ENCODE assay signal across 32 mouse cellular contexts in genomic region chr17:31152966-31153499, GRCm38 (mm10). TPM values are rescaled to one million over a fixed set of nuclear protein-coding genes. Genes with fewer than 3 reads are reported as not detected.
DNase-seq lines count a peak whose midpoint lies in the region; ATAC-seq and TF ChIP-seq lines count a peak whose summit lies in the region.
"Had no signal": no experiment of that assay in that cellular context is flagged by ENCODE, and none has a peak within 500 bp of the region (broad histone marks: within the 10 kb centered on the region; RNA-seq: fewer than 3 reads in every experiment).

No protein-coding gene starts in this region.

- no peak for TF ChIP-seq POLR2A in kidney, adult 2 months (IDR thresholded peaks at IDR 0.05; ENCODE audit: low read depth, low read length)
- TF ChIP-seq POLR2A in liver, adult 2 months (IDR thresholded peaks at IDR 0.05; ENCODE audit: extremely low read depth, insufficient read depth, low read length) = no peak

- H3K79me2 ChIP-seq in liver, adult 2 months (ENCODE audit: control insufficient read depth, insufficient read depth, low read length) = no peaks in the 10 kb centered on the region

- peak overlapping the region; percentile 92 for H3K27ac ChIP-seq in kidney, adult 2 months (ENCODE audit: insufficient read depth, low read depth, low read length)
- H3K27ac ChIP-seq in liver, adult 2 months (replicated peaks; ENCODE audit: insufficient read depth, low read depth, low read length) = peak overlapping the region; percentile 92
- peak overlapping the region; percentile 72 for H3K27ac ChIP-seq in liver, postnatal 0 days (ENCODE audit: low read depth)
- no peak overlapping the region for H3K27ac ChIP-seq in stomach, postnatal 0 days (replicated peaks)
- no peak overlapping the region for H3K27ac ChIP-seq in heart, embryonic 11.5 days (ENCODE audit: low read depth, low read length)
- H3K27ac ChIP-seq: forebrain, embryonic 13.5 days; hindbrain, embryonic 13.5 days; lung, embryonic 15.5 days; midbrain, embryonic 12.5 days; neural tube, embryonic 12.5 days had no signal

- peak; percentile 79 for ATAC-seq in liver, postnatal 0 days
- ATAC-seq in stomach, postnatal 0 days (ENCODE audit: low FRiP score, low TSS enrichment) = peak; percentile 83
- ATAC-seq in heart, embryonic 11.5 days (replicated peaks; ENCODE audit: insufficient number of reproducible peaks, low FRiP score, low TSS enrichment) = no peak
- ATAC-seq: forebrain, embryonic 13.5 days had no signal

- 54% methylated on average over 9 of the region's 9 CpGs for WGBS in kidney, adult 2 months
- 31% methylated on average over 9 of the region's 9 CpGs for WGBS in liver, adult 2 months
- WGBS in liver, postnatal 0 days (ENCODE audit: insufficient replicate concordance) = 42% methylated on average over 9 of the region's 9 CpGs
- WGBS in stomach, postnatal 0 days = 50% methylated on average over 9 of the region's 9 CpGs
- 67% methylated on average over 9 of the region's 9 CpGs for WGBS in heart, embryonic 11.5 days (ENCODE audit: insufficient replicate concordance)

- H3K36me3 ChIP-seq in kidney, adult 2 months (ENCODE audit: control insufficient read depth, insufficient read depth, low read length) = no peaks in the 10 kb centered on the region; the same call in 1 of the 2 replicates
- 0 out of 2 replicates have a peak, but pooled peaks cover 2% of the 10 kb centered on the region for H3K36me3 ChIP-seq in liver, adult 2 months (ENCODE audit: control insufficient read depth, insufficient read depth, low read length)
- H3K36me3 ChIP-seq in liver, postnatal 0 days (replicated peaks; ENCODE audit: insufficient read depth, low read length) = no peaks in the 10 kb centered on the region
- H3K36me3 ChIP-seq in stomach, postnatal 0 days (ENCODE audit: control insufficient read depth, insufficient read depth, low read length) = no peaks in the 10 kb centered on the region
- H3K36me3 ChIP-seq in heart, embryonic 11.5 days (ENCODE audit: control insufficient read depth, insufficient read depth, low read length) = no peaks in the 10 kb centered on the region
- H3K36me3 ChIP-seq: G1E; heart, embryonic 12.5 days; hindbrain, embryonic 13.5 days; lung, embryonic 15.5 days; midbrain, embryonic 12.5 days; neural tube, embryonic 12.5 days had no signal

- H3K9ac ChIP-seq in liver, adult 2 months (ENCODE audit: low read depth, low read length) = peak overlapping the region; percentile 73
- no peak overlapping the region for H3K9ac ChIP-seq in liver, postnatal 0 days (replicated peaks)
- H3K9ac ChIP-seq in stomach, postnatal 0 days (ENCODE audit: low read length) = no peak overlapping the region
- H3K9ac ChIP-seq in heart, embryonic 11.5 days (ENCODE audit: low read depth, low read length) = no peak overlapping the region
- H3K9ac ChIP-seq: forebrain, embryonic 13.5 days; heart, embryonic 12.5 days; hindbrain, embryonic 13.5 days; lung, embryonic 15.5 days; midbrain, embryonic 12.5 days; neural tube, embryonic 12.5 days had no signal

- H3K4me1 ChIP-seq in kidney, adult 2 months (ENCODE audit: control insufficient read depth, insufficient read depth, low read length) = peaks cover 10% of the 10 kb centered on the region
- peaks cover 6% of the 10 kb centered on the region for H3K4me1 ChIP-seq in liver, adult 2 months (ENCODE audit: control insufficient read depth, insufficient read depth, low read length)
- peaks cover 5% of the 10 kb centered on the region; the same call in 1 of the 2 replicates for H3K4me1 ChIP-seq in liver, postnatal 0 days (ENCODE audit: insufficient read depth)
- no peaks in the 10 kb centered on the region for H3K4me1 ChIP-seq in stomach, postnatal 0 days (replicated peaks; ENCODE audit: control insufficient read depth, insufficient read depth)
- peaks cover 4% of the 10 kb centered on the region; the same call in 1 of the 2 replicates for H3K4me1 ChIP-seq in heart, embryonic 11.5 days (ENCODE audit: control insufficient read depth, insufficient read depth, low read length)
- H3K4me1 ChIP-seq: lung, embryonic 15.5 days; neural tube, embryonic 12.5 days had no signal

- H3K4me3 ChIP-seq in kidney, adult 2 months (ENCODE audit: insufficient read depth, low read depth, low read length) = peak overlapping the region; percentile 72
- H3K4me3 ChIP-seq in liver, adult 2 months (ENCODE audit: insufficient read depth, low read depth, low read length) = peak overlapping the region; percentile 51
- H3K4me3 ChIP-seq in liver, postnatal 0 days (ENCODE audit: low read depth, low read length) = 0 out of 2 replicates have a peak overlapping the region, but pooled peaks have one; percentile 11
- no peak overlapping the region for H3K4me3 ChIP-seq in stomach, postnatal 0 days (ENCODE audit: low read depth, low read length)
- H3K4me3 ChIP-seq in heart, embryonic 11.5 days (ENCODE audit: low read depth, low read length) = no peak overlapping the region
- H3K4me3 ChIP-seq: forebrain, embryonic 13.5 days; heart, embryonic 12.5 days; hindbrain, embryonic 13.5 days; lung, embryonic 15.5 days; midbrain, embryonic 12.5 days; myocyte; neural tube, embryonic 12.5 days had no signal

- no peaks in the 10 kb centered on the region for H3K27me3 ChIP-seq in kidney, adult 2 months (replicated peaks; ENCODE audit: control insufficient read depth, insufficient read depth, low read length)
- H3K27me3 ChIP-seq in liver, adult 2 months (ENCODE audit: control insufficient read depth, insufficient read depth, low read length) = no peaks in the 10 kb centered on the region
- no peaks in the 10 kb centered on the region for H3K27me3 ChIP-seq in liver, postnatal 0 days (ENCODE audit: insufficient read depth, low read length)
- no peaks in the 10 kb centered on the region for H3K27me3 ChIP-seq in stomach, postnatal 0 days (ENCODE audit: control insufficient read depth, insufficient read depth, low read length)
- no peaks in the 10 kb centered on the region for H3K27me3 ChIP-seq in heart, embryonic 11.5 days (ENCODE audit: control insufficient read depth, insufficient read depth, low read length)
- H3K27me3 ChIP-seq: forebrain, embryonic 13.5 days; hindbrain, embryonic 13.5 days; lung, embryonic 15.5 days; midbrain, embryonic 12.5 days; neural tube, embryonic 12.5 days had no signal

- peak overlapping the region; percentile 63 for H3K4me2 ChIP-seq in liver, postnatal 0 days (ENCODE audit: low read depth, low read length)
- H3K4me2 ChIP-seq in stomach, postnatal 0 days (replicated peaks; ENCODE audit: low read depth) = no peak overlapping the region
- no peak overlapping the region for H3K4me2 ChIP-seq in heart, embryonic 11.5 days
- H3K4me2 ChIP-seq: forebrain, embryonic 13.5 days; heart, embryonic 12.5 days; hindbrain, embryonic 13.5 days; lung, embryonic 15.5 days; midbrain, embryonic 12.5 days; neural tube, embryonic 12.5 days had no signal

- TF ChIP-seq CTCF in kidney, adult 2 months (conservative IDR thresholded peaks at IDR 0.05; ENCODE audit: insufficient read depth, insufficient read length, low read depth, low read length) = no peak
- no peak for TF ChIP-seq CTCF in liver, adult 2 months (IDR thresholded peaks at IDR 0.05; ENCODE audit: low read depth, low read length)
- no peak for TF ChIP-seq CTCF in liver, postnatal 0 days (IDR thresholded peaks at IDR 0.05; ENCODE audit: low read depth)
- no peak for TF ChIP-seq CTCF in stomach, postnatal 0 days (IDR thresholded peaks at IDR 0.05; ENCODE audit: low read depth)

- no peak for TF ChIP-seq EP300 in liver, postnatal 0 days (IDR thresholded peaks at IDR 0.05; ENCODE audit: low read depth)
- TF ChIP-seq EP300 in stomach, postnatal 0 days (optimal IDR thresholded peaks at IDR 0.05) = no peak

- no peak for DNase-seq in kidney, adult 2 months
- DNase-seq in kidney, postnatal 10 days = no peak
- DNase-seq in liver, adult 2 months (ENCODE audit: extremely low read depth, low read depth, low spot score) = peak; percentile 66
- no peak for DNase-seq in liver
- peak; percentile 45 for DNase-seq in liver, postnatal 0 days
- DNase-seq in stomach, postnatal 0 days (ENCODE audit: low spot score) = peak; percentile 74
- no peak for DNase-seq in cerebellum, postnatal 25 days
- DNase-seq: adrenal gland, adult 8-10 months; cerebellum, adult 8-10 months; cerebellum, postnatal 36 days; gastrocnemius, postnatal 14 days; heart, adult 11 months; heart, postnatal 4 days; left cerebral cortex, postnatal 4 days; right cerebral cortex, adult 18-20 months; spleen, adult 18-20 months had no signal

- H3K9me3 ChIP-seq in liver, postnatal 0 days (ENCODE audit: low read length) = no peaks in the 10 kb centered on the region
- H3K9me3 ChIP-seq in stomach, postnatal 0 days (ENCODE audit: control insufficient read depth, low read length) = no peaks in the 10 kb centered on the region
- H3K9me3 ChIP-seq in heart, embryonic 11.5 days (replicated peaks; ENCODE audit: control insufficient read depth, low read length) = no peaks in the 10 kb centered on the region
- H3K9me3 ChIP-seq: forebrain, embryonic 13.5 days; lung, embryonic 15.5 days; midbrain, embryonic 12.5 days; neural tube, embryonic 12.5 days had no signal

RNA-seq across cellular contexts. Expression of gene Tff2, which starts 9.0 kb away (rescaled TPM):
- 0.20 TPM in 1 of 2 replicates, not detected in the other for polyA plus RNA-seq in kidney, adult 2 months (2012; rRNA removed)
- 2.2 and 5.8 TPM in 2 replicates for total RNA-seq in liver, adult 2 months (2014; rRNA removed)
- 0.25 TPM in 1 of 2 replicates, not detected in the other for polyA plus RNA-seq in liver, adult 2 months (2012; rRNA removed)
- 0.33 and 0.39 TPM in 2 replicates for polyA plus RNA-seq in liver, postnatal 0 days (2015; fragmentation: Nextera tagmentation; extraction: Ambion mirVana)
- polyA plus RNA-seq in stomach, postnatal 0 days (2015; fragmentation: Nextera tagmentation; extraction: Ambion mirVana) = 866 and 948 TPM in 2 replicates
- not detected in 2 replicates for polyA plus RNA-seq in heart, embryonic 11.5 days (2014; fragmentation: Nextera tagmentation; extraction: Ambion mirVana)
- total RNA-seq: adrenal gland, adult 8-10 months; G1E; gastrocnemius, postnatal 14 days; heart, postnatal 4 days; layer of hippocampus, adult 8-10 months; layer of hippocampus, postnatal 25 days; left cerebral cortex, postnatal 4 days; megakaryocyte progenitor cell, adult 5-6 weeks; midbrain, postnatal 0 days had no signal
- polyA plus RNA-seq: embryonic facial prominence, embryonic 11.5 days; forebrain, embryonic 13.5 days; G1E; heart, embryonic 12.5 days; heart, postnatal 0 days; hindbrain, embryonic 13.5 days; limb, embryonic 14.5 days; lung, embryonic 15.5 days; midbrain, embryonic 12.5 days; midbrain, postnatal 0 days; myocyte; neural tube, embryonic 12.5 days had no signal

RNA-seq across cellular contexts. Expression of gene Tff1, which starts 12.0 kb away (rescaled TPM):
- 0.31 TPM in 1 of 2 replicates, not detected in the other for polyA plus RNA-seq in kidney, adult 2 months (2012; rRNA removed)
- 0.47 TPM in 1 of 2 replicates, not detected in the other for total RNA-seq in liver, adult 2 months (2014; rRNA removed)
- 0.13 TPM in 1 of 2 replicates, not detected in the other for polyA plus RNA-seq in liver, adult 2 months (2012; rRNA removed)
- polyA plus RNA-seq in liver, postnatal 0 days (2015; fragmentation: Nextera tagmentation; extraction: Ambion mirVana) = not detected in 2 replicates
- polyA plus RNA-seq in stomach, postnatal 0 days (2015; fragmentation: Nextera tagmentation; extraction: Ambion mirVana) = 9,478 and 9,587 TPM in 2 replicates
- polyA plus RNA-seq in heart, embryonic 11.5 days (2014; fragmentation: Nextera tagmentation; extraction: Ambion mirVana) = 0.31 TPM in 1 of 2 replicates, not detected in the other
- total RNA-seq: adrenal gland, adult 8-10 months; G1E; gastrocnemius, postnatal 14 days; heart, postnatal 4 days; layer of hippocampus, adult 8-10 months; layer of hippocampus, postnatal 25 days; left cerebral cortex, postnatal 4 days; megakaryocyte progenitor cell, adult 5-6 weeks; midbrain, postnatal 0 days had no signal
- polyA plus RNA-seq: embryonic facial prominence, embryonic 11.5 days; forebrain, embryonic 13.5 days; G1E; heart, embryonic 12.5 days; heart, postnatal 0 days; hindbrain, embryonic 13.5 days; limb, embryonic 14.5 days; lung, embryonic 15.5 days; midbrain, embryonic 12.5 days; midbrain, postnatal 0 days; neural tube, embryonic 12.5 days had no signal

RNA-seq across cellular contexts. Expression of gene Tff3, which starts 23.6 kb away (rescaled TPM):
- polyA plus RNA-seq in kidney, adult 2 months (2012; rRNA removed) = not detected in 2 replicates
- total RNA-seq in liver, adult 2 months (2014; rRNA removed) = 0.37 and 3.8 TPM in 2 replicates
- polyA plus RNA-seq in liver, adult 2 months (2012; rRNA removed) = 0.72 and 2.9 TPM in 2 replicates
- polyA plus RNA-seq in liver, postnatal 0 days (2015; fragmentation: Nextera tagmentation; extraction: Ambion mirVana) = 932 and 1,034 TPM in 2 replicates
- 8.3 and 10.5 TPM in 2 replicates for polyA plus RNA-seq in stomach, postnatal 0 days (2015; fragmentation: Nextera tagmentation; extraction: Ambion mirVana)
- not detected in 2 replicates for polyA plus RNA-seq in heart, embryonic 11.5 days (2014; fragmentation: Nextera tagmentation; extraction: Ambion mirVana)
- total RNA-seq: adrenal gland, adult 8-10 months; G1E; gastrocnemius, postnatal 14 days; heart, postnatal 4 days; layer of hippocampus, adult 8-10 months; layer of hippocampus, postnatal 25 days; left cerebral cortex, postnatal 4 days; megakaryocyte progenitor cell, adult 5-6 weeks; midbrain, postnatal 0 days had no signal
- polyA plus RNA-seq: embryonic facial prominence, embryonic 11.5 days; G1E; heart, embryonic 12.5 days; heart, postnatal 0 days; myocyte had no signal

RNA-seq across cellular contexts. Expression of gene Tmprss3, which starts 45.7 kb away (rescaled TPM):
- 0.03 TPM in 1 of 2 replicates, not detected in the other for polyA plus RNA-seq in kidney, adult 2 months (2012; rRNA removed)
- not detected in 2 replicates for total RNA-seq in liver, adult 2 months (2014; rRNA removed)
- not detected in 2 replicates for polyA plus RNA-seq in liver, adult 2 months (2012; rRNA removed)
- 0.62 and 0.73 TPM in 2 replicates for polyA plus RNA-seq in liver, postnatal 0 days (2015; fragmentation: Nextera tagmentation; extraction: Ambion mirVana)
- polyA plus RNA-seq in stomach, postnatal 0 days (2015; fragmentation: Nextera tagmentation; extraction: Ambion mirVana) = 0.39 TPM in 2 replicates
- 0.07 TPM in 1 of 2 replicates, not detected in the other for polyA plus RNA-seq in heart, embryonic 11.5 days (2014; fragmentation: Nextera tagmentation; extraction: Ambion mirVana)
- total RNA-seq: adrenal gland, adult 8-10 months; G1E; gastrocnemius, postnatal 14 days; heart, postnatal 4 days; layer of hippocampus, postnatal 25 days; left cerebral cortex, postnatal 4 days had no signal
- polyA plus RNA-seq: embryonic facial prominence, embryonic 11.5 days; forebrain, embryonic 13.5 days; G1E; heart, embryonic 12.5 days; heart, postnatal 0 days; midbrain, embryonic 12.5 days; myocyte; neural tube, embryonic 12.5 days had no signal

RNA-seq across cellular contexts. Expression of gene Ubash3a, which starts 54.6 kb away (rescaled TPM):
- polyA plus RNA-seq in kidney, adult 2 months (2012; rRNA removed) = 0.15 and 1.6 TPM in 2 replicates
- total RNA-seq in liver, adult 2 months (2014; rRNA removed) = 0.09 and 0.20 TPM in 2 replicates
- polyA plus RNA-seq in liver, adult 2 months (2012; rRNA removed) = 0.26 and 0.31 TPM in 2 replicates
- 4.2 and 4.6 TPM in 2 replicates for polyA plus RNA-seq in liver, postnatal 0 days (2015; fragmentation: Nextera tagmentation; extraction: Ambion mirVana)
- polyA plus RNA-seq in stomach, postnatal 0 days (2015; fragmentation: Nextera tagmentation; extraction: Ambion mirVana) = 0.13 and 0.18 TPM in 2 replicates
- 2.4 and 2.9 TPM in 2 replicates for polyA plus RNA-seq in heart, embryonic 11.5 days (2014; fragmentation: Nextera tagmentation; extraction: Ambion mirVana)
- total RNA-seq: gastrocnemius, postnatal 14 days; left cerebral cortex, postnatal 4 days; midbrain, postnatal 0 days had no signal
- polyA plus RNA-seq: G1E; midbrain, postnatal 0 days; myocyte had no signal

Comparison
In these comparisons a context has a peak if more than half of its experiments do, and no peak if none do; other contexts are left out.
1. DNase-seq: peak in liver, adult 2 months (single experiment), liver, postnatal 0 days (single experiment) and stomach, postnatal 0 days (single experiment); none in kidney, adult 2 months (single experiment), kidney, postnatal 10 days (single experiment), liver (single experiment) and cerebellum, postnatal 25 days (0 of 2).
2. RNA of gene Tff3, which starts 23.6 kb away (polyA plus RNA-seq): 932 to 1,034 TPM in liver, postnatal 0 days; 8.3 to 10.5 TPM in stomach, postnatal 0 days, 0.72 to 2.9 TPM in liver, adult 2 months, not detected in kidney, adult 2 months and not detected in heart, embryonic 11.5 days; every median in the first group is over 10 times any median in the second.
3. H3K27ac ChIP-seq: peak in kidney, adult 2 months (single experiment), liver, adult 2 months (single experiment) and liver, postnatal 0 days (single experiment); none in stomach, postnatal 0 days (single experiment) and heart, embryonic 11.5 days (single experiment).
4. H3K4me3 ChIP-seq: peak in kidney, adult 2 months (single experiment), liver, adult 2 months (single experiment) and liver, postnatal 0 days (single experiment); none in stomach, postnatal 0 days (single experiment) and heart, embryonic 11.5 days (single experiment).
5. RNA of gene Tff2, which starts 9.0 kb away (polyA plus RNA-seq): 866 to 948 TPM in stomach, postnatal 0 days; 0.33 to 0.39 TPM in liver, postnatal 0 days, 0.20 TPM in kidney, adult 2 months, 0.25 TPM in liver, adult 2 months and not detected in heart, embryonic 11.5 days; every median in the first group is over 100 times any median in the second.
6. RNA of gene Tff1, which starts 12.0 kb away (polyA plus RNA-seq): 9,478 to 9,587 TPM in stomach, postnatal 0 days; 0.31 TPM in heart, embryonic 11.5 days, 0.31 TPM in kidney, adult 2 months, not detected in liver, postnatal 0 days and 0.13 TPM in liver, adult 2 months; every median in the first group is over 1,000 times any median in the second.